Comparison of ENCODE assay signal across 8 mouse cellular contexts in genomic region chr19:45813263-45813662, GRCm38 (mm10). TPM values are rescaled to one million over a fixed set of nuclear protein-coding genes. Genes with fewer than 3 reads are reported as not detected.
A peak's percentile ranks its signal among the peaks of the same experiment; 100 is the strongest.
DNase-seq lines count a peak whose midpoint lies in the region; ATAC-seq and TF ChIP-seq lines count a peak whose summit lies in the region.

No protein-coding gene starts in this region.

- H3K9ac ChIP-seq in liver, embryonic 12.5 days = no peak overlapping the region
- no peak overlapping the region for H3K9ac ChIP-seq in liver, postnatal 0 days (replicated peaks)
- no peak overlapping the region for H3K9ac ChIP-seq in neural tube, embryonic 15.5 days (replicated peaks)

- peaks cover 36% of the 10 kb centered on the region for H3K4me1 ChIP-seq in liver, embryonic 12.5 days
- H3K4me1 ChIP-seq in liver, postnatal 0 days (ENCODE audit: insufficient read depth) = peaks cover 18% of the 10 kb centered on the region
- H3K4me1 ChIP-seq in neural tube, embryonic 15.5 days = peaks cover 62% of the 10 kb centered on the region

- peak; percentile 81 for DNase-seq in liver
- DNase-seq in cerebellum, adult 9-11 months = peak; percentile 76
- DNase-seq in gastrocnemius, adult 8-10 months (ENCODE audit: low spot score in 2 of 2) = peak; percentile 71 to 75
- peak; percentile 93 for DNase-seq in kidney, postnatal 10 days
- peak; percentile 88 for DNase-seq in liver, postnatal 0 days
- DNase-seq in testis, postnatal 10 days (ENCODE audit: low spot score) = peak; percentile 95

- ATAC-seq in liver, embryonic 12.5 days = no peak
- ATAC-seq in liver, postnatal 0 days = no peak
- 0 out of 2 replicates have a peak, but pooled peaks have one; percentile 22 for ATAC-seq in neural tube, embryonic 15.5 days (ENCODE audit: low FRiP score)

- no peaks in the 10 kb centered on the region for H3K9me3 ChIP-seq in liver, embryonic 12.5 days (replicated peaks)
- H3K9me3 ChIP-seq in liver, postnatal 0 days (ENCODE audit: low read length) = no peaks in the 10 kb centered on the region
- no peaks in the 10 kb centered on the region for H3K9me3 ChIP-seq in neural tube, embryonic 15.5 days (replicated peaks)

- peaks cover under 1% of the 10 kb centered on the region; the same call in 1 of the 2 replicates for H3K36me3 ChIP-seq in liver, embryonic 12.5 days
- H3K36me3 ChIP-seq in liver, postnatal 0 days (replicated peaks; ENCODE audit: insufficient read depth, low read length) = no peaks in the 10 kb centered on the region
- H3K36me3 ChIP-seq in neural tube, embryonic 15.5 days = no peaks in the 10 kb centered on the region

- TF ChIP-seq CTCF in liver, postnatal 0 days (IDR thresholded peaks at IDR 0.05; ENCODE audit: low read depth) = peak; percentile 90

- peaks cover 68% of the 10 kb centered on the region for H3K27me3 ChIP-seq in liver, embryonic 12.5 days (replicated peaks)
- peaks cover 30% of the 10 kb centered on the region for H3K27me3 ChIP-seq in liver, postnatal 0 days (ENCODE audit: insufficient read depth, low read length)
- no peaks in the 10 kb centered on the region; the same call in 1 of the 2 replicates for H3K27me3 ChIP-seq in neural tube, embryonic 15.5 days (replicated peaks)

- no peak for TF ChIP-seq EP300 in liver, postnatal 0 days (IDR thresholded peaks at IDR 0.05; ENCODE audit: low read depth)

- H3K4me2 ChIP-seq in liver, embryonic 12.5 days = no peak overlapping the region
- no peak overlapping the region for H3K4me2 ChIP-seq in liver, postnatal 0 days (ENCODE audit: low read depth, low read length)
- H3K4me2 ChIP-seq in neural tube, embryonic 15.5 days = peak overlapping the region; percentile 70

- H3K4me3 ChIP-seq in liver, embryonic 12.5 days = no peak overlapping the region
- H3K4me3 ChIP-seq in liver, postnatal 0 days (ENCODE audit: low read depth, low read length) = no peak overlapping the region
- no peak overlapping the region for H3K4me3 ChIP-seq in neural tube, embryonic 15.5 days (replicated peaks)

- 8% methylated on average over 11 of the region's 11 CpGs for WGBS in liver, embryonic 12.5 days (ENCODE audit: insufficient replicate concordance)
- WGBS in liver, postnatal 0 days (ENCODE audit: insufficient replicate concordance) = 6% methylated on average over 11 of the region's 11 CpGs
- 6% methylated on average over 11 of the region's 11 CpGs for WGBS in neural tube, embryonic 15.5 days

- no peak overlapping the region for H3K27ac ChIP-seq in liver, embryonic 12.5 days
- no peak overlapping the region for H3K27ac ChIP-seq in liver, postnatal 0 days (ENCODE audit: low read depth)
- H3K27ac ChIP-seq in neural tube, embryonic 15.5 days (replicated peaks) = no peak overlapping the region

RNA-seq across cellular contexts. Expression of gene Kcnip2, which starts 2.6 kb away (rescaled TPM):
- polyA plus RNA-seq in liver, embryonic 12.5 days (2016; fragmentation: Nextera tagmentation; extraction: Ambion mirVana) = 1.3 and 1.4 TPM in 2 replicates
- under 1 TPM; 0.39 to 0.78 (median 0.58) TPM for total RNA-seq in gastrocnemius, adult 8-10 months (2022)
- 0.59 and 0.71 TPM in 2 replicates for polyA plus RNA-seq in liver, postnatal 0 days (2015; fragmentation: Nextera tagmentation; extraction: Ambion mirVana)
- 19.1 and 19.4 TPM in 2 replicates for polyA plus RNA-seq in neural tube, embryonic 15.5 days (2015; fragmentation: Nextera tagmentation; extraction: Ambion mirVana)

RNA-seq across cellular contexts. Expression of gene Mgea5, which starts 29.6 kb away (rescaled TPM):
- 34.8 and 37.9 TPM in 2 replicates for polyA plus RNA-seq in liver, embryonic 12.5 days (2016; fragmentation: Nextera tagmentation; extraction: Ambion mirVana)
- total RNA-seq in gastrocnemius, adult 8-10 months (2022) = 10 to 100 TPM; 32.7 to 43.3 (median 39.8) TPM
- polyA plus RNA-seq in liver, postnatal 0 days (2015; fragmentation: Nextera tagmentation; extraction: Ambion mirVana) = 10.3 and 10.8 TPM in 2 replicates
- polyA plus RNA-seq in neural tube, embryonic 15.5 days (2015; fragmentation: Nextera tagmentation; extraction: Ambion mirVana) = 64.6 and 71.2 TPM in 2 replicates
